Mouse (Mus musculus): Measurements from ENCODE around the gene Dop1b.

Dop1b gene

DNA sequence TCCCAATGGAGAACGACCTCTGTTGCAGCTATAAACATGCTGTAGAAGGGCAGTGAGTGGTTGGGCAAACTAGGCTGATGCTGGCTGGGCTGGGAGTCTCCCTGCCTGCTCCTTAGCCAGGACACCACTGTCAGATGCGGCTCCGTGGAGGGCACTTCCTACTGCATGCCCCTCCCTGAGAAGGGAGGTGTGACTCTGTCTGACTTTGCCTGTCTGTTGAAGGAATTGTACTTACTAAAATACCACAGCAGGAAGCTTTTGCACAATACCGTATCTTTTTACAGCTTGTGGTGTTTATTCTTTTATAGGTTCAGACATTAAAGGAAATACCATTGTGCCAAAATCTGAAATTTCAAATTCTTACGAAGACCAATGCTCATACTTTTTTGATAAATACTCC is 40.1 kb downstream of the Dop1b start:
- no peak for DNase-seq (ENCODE audit: low read depth, low spot score)

DNA sequence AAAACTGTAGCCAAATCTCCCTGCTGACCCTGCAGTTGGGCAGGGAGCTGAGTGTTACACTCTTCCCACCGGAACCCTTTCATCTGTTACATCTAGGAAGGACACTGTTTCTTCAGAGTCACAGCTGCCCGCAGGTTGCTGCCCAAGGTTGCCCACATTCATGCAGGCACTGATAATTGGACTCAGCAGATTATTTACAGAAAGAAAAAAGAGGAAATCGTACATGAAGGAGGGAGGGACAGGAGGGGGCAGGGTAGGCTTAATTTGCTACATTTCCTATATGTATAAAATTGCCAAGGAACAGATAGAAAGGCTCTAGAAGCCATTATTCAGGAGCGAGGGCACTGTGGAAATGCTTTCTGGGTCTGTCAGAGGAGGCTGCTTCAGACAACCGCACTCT is 44.9 kb downstream of the Dop1b start:
- DNase-seq (ENCODE audit: low read depth, low spot score): no peak

DNA sequence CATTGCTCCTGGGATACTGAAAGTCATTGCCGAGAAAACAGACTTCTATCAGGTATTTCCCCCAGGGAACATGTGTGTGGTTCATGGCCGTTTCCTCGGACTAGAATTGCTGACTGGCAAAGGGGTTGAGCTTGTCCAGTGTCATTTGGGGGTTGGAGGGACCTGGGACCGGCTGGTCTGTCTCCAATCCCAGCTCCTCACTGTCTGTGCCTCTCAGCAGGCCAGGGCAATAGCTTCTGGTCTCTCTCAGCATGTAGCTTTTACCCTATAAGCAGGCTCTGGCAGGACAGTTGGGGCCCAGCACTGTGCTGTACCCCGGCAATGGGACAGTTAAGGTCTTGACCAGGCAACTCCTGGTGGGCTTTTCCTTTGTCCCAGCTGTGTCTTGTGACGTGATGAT is 51.7 kb downstream of the Dop1b start:
- no peak for DNase-seq (ENCODE audit: low read depth, low spot score)

DNA sequence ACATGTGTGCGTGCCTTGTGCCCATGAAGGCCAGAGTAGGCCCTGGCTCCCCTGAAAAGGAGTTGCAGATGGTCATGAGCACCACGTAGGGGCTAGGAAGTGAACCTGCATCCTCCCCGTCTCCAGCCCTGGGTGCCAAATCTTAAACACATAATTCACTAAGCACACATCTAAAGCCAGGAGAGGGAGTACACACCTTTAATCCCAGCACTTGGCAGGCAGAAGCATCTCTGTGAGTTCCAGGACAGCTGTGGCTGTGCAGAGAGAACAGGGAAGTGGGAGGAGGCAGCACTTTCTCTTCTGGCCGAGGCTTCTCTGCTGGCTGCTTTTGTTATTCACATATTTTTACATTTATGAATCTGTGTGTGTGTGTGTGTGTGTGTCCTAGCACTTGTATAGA is 52.9 kb downstream of the Dop1b start:
- no peak for DNase-seq (ENCODE audit: low read depth, low spot score)

DNA sequence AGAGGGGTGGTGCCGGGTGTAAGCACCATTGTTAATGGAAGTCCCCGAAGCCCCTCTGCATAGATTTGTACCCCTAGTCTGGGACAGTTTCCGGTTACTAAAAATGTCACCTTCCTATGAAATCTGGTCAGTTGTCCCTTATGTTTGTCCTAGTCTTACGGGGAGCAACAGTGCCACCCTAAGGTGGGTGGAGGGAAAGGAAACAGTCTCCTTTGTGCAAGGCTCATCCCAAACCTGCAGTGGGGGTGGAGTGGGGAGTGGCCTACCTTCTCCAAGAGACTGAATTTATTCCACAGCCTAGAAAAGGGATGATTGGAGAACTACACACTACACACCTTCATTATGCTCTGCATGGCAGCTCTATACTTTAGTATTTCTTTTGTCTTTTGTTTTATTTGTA is 55.3 kb downstream of the Dop1b start:
- peak; percentile 68 for DNase-seq (ENCODE audit: low read depth, low spot score)

DNA sequence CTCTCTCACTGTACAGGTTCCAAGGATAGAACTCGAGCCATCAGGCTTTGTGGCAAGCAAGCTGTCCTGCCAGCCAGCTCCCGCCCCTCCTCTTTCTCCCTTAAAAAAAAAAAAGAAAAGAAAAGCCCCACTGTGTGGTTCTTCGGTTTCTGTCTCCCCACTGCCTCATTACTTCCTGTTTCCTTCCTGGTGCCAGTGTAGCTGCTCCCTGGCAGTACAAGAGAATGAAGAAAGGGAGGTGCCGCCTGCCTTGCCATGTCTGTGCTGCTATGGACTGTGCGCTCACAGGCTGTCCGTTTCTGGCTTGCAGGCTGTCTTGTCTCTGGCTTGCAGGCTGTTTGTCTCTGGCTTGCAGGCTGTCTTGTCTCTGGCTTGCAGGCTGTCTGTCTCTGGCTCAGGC is 55.8 kb downstream of the Dop1b start:
- DNase-seq (ENCODE audit: low read depth, low spot score): no peak

DNA sequence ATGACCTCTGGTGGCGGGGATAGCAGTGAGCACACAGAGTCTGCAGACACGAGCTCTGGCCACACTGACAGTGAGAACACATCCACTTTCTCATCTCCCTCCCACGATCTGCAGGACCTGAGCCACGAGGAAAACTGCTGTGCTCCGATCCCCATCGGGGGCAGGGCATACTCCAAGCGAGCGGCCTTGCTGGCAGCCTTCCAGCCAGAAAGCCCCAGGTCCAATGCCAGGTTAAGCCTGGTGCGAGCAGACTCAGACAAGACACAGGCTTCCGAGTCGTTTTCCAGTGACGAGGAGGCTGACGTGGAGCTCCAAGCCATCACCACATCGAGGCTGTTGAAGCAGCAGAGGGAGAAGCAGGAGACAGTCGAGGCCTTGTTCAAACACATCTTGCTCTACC is 57.9 kb downstream of the Dop1b start:
- no peak for DNase-seq (ENCODE audit: low read depth, low spot score)

DNA sequence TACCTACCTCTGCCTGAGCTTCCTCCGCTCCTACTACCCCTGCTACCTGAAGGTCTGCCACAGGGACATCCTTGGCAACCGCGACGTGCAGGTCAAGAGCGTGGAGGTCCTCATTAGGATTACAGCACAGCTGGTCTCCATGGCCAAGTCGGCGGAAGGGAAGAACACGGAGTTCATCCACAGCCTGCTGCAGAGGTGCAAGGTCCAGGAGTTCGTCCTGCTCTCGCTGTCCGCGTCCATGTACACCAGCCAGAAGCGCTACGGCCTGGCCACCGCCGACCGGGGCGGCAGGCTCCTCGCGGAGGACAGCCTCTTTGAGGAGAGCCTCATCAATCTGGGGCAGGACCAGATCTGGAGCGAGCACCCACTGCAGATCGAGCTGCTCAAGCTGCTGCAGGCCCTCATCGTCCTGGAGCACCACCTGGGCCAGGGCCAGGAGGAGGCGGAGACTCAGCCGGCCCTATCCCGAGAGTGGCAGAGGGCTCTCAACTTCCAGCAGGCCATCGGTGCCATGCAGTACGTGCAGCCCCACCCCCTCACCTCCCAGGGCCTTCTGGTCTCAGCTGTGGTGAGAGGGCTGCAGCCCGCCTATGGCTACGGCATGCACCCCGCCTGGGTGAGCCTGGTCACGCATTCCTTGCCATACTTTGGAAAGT is 58.7 kb downstream of the Dop1b start:
- no peak for DNase-seq (ENCODE audit: low read depth, low spot score)

DNA sequence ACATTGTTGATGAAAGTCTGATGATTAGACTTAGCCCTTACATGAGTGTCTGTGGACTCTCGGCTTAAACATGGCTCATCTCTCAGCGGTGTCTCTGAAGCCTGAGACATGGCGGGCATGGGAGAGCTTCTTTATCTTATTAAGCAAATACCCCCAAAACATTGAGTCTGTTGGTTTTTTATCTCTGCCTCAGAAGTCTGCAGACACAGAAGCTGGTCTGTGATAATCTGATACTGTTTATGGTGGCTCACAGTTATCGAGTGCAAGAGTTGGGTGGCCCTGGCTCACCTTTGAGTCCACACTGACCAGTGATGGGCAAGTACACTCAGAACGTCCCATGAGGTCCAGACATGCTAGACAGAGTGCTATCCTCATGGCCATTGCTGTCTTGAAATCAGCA is 63.0 kb downstream of the Dop1b start:
- DNase-seq (ENCODE audit: low read depth, low spot score): no peak

DNA sequence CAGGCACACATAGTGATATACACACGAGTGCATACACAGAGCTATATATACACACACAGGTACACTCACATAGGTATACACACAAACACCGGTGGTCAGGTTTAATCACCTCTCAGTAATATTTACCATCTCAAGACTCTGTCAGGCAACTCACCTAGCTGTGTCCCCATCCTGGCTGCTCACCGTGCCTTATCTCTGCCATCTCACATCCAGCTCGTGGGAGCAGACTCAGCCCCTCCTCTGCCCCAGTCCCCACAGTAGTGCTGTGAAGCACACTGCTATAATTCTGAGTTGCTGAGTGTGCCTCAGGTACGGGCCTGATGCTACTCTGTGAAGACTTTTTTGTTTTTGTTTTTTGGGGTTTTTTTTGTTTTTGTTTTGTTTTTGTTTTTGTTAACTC is 64.8 kb downstream of the Dop1b start:
- no peak for DNase-seq (ENCODE audit: low read depth, low spot score)

DNA sequence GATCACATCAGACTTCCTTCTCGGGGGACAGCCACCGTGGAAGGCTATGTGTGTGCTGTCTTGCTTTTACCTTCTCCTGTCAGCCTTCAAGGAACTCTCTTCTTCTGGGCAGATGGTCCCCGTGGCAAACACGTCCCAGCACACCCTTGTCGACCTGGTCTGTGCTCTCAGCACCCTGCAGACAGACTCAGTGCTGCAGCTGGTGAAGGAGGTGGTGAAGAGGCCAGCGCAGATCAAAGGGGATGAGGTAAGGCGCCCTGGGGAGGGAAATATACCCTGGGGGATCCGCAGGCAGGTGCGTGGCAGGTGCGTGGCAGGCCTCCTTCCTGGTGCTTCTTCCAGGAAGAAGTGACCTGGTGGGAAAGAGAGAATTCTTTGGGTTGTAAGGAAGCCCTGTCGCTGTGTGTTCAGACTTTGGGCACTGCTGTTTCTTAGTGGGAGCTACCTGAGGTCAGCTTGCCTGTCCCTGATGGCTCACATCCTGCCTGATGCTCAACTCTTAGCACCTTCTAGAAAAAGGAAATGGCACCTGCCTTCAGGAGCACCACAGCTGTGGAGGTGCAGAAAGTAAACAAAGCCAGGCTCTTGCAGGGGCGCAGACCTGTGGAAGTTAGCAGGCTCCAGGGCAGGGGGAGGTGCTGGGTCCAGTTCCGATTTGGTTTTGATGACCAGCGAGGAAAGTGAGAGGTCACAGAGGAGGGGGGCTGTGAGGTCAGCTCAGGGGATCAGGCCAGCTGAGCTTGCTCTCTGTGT is 65.7 kb downstream of the Dop1b start:
- no peak for DNase-seq (ENCODE audit: low read depth, low spot score)

DNA sequence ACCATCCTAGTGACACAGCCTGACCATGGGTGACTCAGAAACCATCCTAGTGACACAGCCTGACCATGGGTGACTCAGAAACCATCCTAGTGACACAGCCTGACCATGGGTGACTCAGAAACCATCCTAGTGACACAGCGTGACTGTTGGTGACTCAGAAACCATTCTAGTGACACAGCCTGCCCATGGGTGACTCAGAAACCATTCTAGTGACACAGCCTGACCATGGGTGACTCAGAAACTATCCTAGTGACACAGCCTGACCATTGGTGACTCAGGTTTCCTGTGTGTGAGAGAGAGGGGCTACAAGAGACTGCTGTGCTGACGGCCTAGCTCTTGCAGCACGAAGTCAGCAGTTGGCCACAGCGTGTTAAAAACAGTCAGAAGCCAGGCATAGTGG is 66.7 kb downstream of the Dop1b start:
- DNase-seq (ENCODE audit: low read depth, low spot score): peak; percentile 46

DNA sequence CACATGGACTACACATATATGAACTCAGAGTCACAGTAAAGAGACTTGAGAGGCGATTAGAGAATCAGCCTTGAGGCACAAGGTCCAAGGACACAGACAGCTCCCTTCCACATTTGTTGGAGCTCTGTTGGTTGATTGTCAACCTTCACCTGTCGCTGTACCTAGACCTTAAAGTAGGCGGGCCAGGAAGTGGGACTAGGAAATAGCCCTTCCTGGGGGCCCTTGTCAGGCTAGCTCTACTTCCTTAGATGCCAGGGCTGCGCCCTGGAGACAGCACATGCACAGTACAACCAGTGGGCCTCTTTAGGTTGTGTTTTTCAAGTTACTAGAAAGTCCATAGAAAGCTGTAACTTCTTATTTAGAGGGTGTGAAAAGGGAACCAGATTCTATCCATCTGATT is 67.8 kb downstream of the Dop1b start:
- no peak for DNase-seq (ENCODE audit: low read depth, low spot score)

DNA sequence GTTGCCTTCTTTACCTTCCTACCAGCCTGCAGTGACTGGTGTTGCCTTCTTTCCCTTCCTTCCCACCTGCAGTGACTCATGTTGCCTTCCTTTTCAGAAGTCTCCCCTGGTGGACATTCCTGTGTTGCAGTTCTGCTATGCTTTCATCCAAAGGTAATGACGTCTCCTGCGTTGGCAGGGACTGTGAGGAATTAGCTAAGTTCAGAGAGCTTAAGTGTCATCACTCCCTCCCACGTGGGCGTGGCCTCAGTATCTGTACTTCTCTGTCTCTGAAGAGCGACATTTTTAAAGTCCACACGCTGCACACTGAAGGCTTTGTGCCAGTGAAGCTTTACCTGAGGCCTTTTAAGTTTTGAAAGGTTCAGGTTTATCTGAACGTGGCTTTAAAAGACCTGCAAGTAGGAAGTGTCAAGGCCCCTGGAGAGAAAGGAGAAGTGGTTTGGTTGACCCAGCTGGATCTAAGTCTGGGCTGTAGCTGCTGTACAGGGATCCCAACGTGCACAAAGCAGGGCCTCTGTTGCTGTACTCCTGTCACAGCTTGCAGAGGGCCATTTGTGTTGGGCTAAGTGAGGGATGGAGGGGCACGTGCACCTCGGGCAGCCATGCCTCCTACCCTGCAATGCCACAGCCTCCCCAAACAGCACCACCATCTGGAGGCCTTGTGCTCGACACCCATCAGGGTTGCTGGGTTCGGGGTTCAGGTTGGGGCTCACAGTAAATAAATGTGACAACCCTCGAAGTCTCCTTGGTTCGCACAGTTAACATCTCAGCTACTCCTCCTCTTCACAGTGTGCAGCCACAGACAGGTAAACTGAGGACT is 69.2 kb downstream of the Dop1b start:
- DNase-seq (ENCODE audit: low read depth, low spot score): no peak

DNA sequence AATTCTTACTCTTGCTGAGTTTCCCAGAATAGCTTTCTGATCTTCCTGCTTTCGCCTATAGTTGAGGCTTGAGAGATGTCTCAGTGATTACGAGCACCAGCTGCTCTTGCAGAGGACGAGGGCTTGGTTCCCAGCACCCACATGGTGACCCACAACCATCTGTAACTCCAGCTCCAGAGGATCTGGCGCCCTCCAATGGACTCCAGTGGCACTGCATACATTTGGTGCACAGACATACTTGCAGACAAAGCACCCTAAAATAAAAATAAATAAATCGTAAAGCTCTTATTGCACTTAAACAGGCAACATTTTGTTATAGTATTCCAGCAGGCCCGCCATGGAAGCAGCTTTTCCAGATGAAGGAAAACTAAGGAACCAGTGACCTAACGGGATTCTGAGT is 72.5 kb downstream of the Dop1b start:
- no peak for DNase-seq (ENCODE audit: low read depth, low spot score)

DNA sequence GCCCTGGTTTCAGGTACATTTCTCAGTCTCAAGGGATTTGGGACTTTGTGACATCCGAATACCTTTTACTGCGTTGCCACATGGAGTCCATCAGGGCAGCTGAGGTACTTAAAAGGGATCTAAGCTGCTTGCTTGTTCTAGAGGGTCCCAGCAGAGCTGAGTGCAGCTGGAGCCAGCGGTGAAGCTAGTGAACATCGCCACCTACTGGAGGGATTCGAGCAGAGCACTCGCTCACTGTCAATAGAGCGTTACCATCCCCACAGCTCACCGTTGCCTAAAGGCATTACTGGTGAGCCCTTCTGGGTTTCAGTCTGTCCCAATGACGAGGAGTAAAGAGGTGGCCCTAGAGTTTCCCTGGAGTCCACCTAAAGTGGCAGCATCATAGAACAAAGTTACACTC is 74.1 kb downstream of the Dop1b start:
- peak; percentile 17 for DNase-seq (ENCODE audit: low read depth, low spot score)

DNA sequence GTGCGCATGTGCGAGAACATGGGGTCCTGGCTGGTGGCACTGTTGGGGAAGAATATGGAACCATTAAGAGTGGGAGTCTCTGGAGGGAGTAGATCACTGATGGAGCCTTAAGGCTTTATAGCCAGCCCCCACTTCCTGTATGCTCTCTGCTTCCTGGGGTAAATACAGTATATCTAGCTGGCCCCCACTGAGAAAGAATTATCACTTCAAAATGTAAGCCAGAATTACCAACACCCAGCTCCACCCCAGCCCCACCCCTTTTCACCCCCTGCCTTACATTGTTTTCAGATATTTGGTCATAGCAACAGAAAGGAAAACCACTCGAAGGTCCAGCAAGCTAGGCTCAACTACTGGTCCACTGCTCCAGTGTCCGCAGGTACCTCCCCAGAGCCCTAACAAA is 76.7 kb downstream of the Dop1b start:
- no peak for DNase-seq (ENCODE audit: low read depth, low spot score)

DNA sequence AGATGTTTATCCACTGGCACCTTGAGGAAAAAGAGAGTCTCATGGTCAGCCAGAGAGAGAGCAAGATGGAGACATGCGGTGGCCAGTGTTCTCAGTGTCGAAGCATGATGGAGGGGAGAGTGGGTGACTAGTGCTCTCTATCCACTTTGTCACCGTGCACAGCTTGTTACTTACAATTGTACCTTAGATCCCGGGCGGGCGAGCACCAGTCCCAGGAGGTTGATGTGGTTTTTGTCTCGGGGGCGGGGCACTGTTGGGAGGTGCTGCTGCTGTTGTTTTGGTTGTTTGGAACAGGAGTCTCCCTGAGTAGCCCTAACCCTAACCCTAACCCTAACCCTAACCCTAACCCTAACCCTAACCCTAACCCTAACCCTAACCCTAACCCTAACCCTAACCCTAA is 77.2 kb downstream of the Dop1b start:
- no peak for DNase-seq (ENCODE audit: low read depth, low spot score)

DNA sequence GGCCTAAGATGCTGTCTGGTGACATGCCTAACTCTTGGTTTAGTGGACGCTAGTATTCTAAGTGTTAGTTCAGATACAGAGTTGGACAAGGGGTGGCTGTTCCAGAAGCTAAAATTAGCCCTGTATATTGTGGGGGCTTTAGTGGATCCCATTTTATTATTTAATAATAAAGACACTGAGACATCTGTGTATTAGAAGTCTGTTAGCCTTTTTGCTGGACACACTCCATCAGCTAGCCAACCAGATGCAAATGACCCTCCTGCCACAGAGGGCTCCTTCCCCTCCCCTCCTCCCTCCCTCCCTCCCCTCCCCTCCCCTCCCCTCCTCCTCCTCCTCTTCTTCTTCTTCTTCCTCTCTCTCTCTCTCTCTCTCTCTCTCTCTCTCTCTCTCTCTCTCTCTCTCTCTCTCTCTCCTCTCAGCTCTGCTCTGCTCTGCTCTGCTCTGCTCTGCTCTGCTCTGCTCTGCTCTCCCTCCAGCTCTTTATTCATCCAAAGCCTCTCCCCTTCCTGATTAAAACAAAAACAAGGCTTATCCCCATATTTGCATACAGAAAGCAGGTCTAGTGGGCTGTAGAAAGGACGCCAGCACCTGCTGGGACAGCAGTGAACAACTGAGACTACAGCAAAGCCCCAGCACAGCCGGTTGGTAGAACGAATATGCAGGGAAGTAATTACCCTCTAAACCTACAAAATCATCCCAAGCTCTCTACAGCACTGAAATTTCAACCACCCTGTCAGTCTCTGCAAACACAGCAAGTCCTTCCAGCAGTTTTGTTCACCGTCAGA is 78.5 kb downstream of the Dop1b start:
- no peak for DNase-seq (ENCODE audit: low read depth, low spot score)

DNA sequence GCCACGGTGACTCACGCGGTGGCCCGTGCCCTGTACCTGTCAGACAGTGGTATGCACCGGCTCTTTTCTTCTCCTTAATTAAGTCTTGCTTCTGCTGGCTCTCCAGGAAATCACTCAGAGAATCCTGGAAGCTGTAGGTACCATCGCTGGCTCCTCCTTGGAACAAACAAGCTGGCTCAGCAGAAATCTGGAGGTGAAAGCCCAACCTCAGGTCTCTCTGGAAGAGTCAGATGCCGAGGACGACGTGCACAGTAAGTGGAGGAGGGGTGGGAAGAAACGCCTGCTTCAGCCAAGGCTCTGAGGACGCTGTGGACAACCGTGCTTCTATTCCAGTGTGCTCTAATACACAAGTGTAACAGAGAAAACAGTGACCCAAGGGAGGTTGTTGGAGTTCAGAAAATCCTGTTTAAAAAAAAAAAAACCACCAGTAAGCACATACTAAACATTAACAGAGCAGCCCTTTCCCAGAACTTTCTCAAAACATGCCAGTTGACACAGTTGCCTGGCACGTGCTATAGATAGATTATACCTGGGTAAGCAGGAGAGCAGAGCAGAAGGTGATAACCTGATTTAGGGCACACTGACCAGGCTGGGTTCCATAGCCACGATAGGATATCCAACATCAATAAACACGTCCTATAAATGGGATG is 81.4 kb downstream of the Dop1b start:
- no peak for DNase-seq (ENCODE audit: low read depth, low spot score)

DNA sequence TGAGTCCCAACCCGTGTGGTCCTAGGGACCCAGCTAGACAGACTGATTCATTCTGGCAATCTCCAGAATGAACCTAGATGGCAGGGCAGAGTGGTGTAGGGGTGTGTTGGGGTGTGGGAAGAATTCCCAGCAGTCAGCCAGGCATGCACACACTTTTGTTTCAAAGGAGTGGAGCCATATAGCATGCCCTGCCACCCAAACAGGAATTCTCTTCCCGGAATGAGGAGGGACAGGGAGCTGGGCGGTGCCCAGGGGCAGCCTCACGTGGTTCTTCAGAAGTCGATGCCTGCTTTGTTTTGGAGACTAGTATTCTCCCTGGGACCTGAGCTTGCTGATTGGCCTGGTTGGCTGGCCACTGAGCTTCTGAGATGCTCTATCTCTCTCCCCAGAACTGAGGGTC is 83.1 kb downstream of the Dop1b start:
- no peak for DNase-seq (ENCODE audit: low read depth, low spot score)
